In the genomic region with DNA sequence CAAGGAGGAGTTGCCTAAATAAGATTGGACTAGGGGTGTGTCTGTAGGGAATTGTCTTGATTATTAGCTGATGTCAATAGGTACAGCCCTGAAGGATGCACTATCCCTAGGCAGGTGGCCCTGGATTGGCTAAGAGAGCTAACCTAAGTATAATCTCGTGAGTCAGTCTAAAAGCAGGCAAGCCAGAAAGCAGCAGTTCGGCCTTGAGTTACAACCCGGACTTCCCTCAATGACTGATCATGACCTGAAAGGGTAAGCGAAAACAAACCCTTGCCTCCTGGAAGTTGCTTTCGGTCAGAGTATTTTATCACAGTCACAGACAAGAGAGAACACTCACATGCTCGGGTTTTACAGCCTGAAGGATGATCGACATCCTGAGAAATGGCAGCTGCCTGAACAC, we compare ENCODE assay signal across 17 mouse cellular contexts.
DNase-seq lines count a peak whose midpoint lies in the region; ATAC-seq and TF ChIP-seq lines count a peak whose summit lies in the region.
"Had no signal": no experiment of that assay in that cellular context is flagged by ENCODE, and none has a peak within 500 bp of the region (broad histone marks: within the 10 kb centered on the region; RNA-seq: fewer than 3 reads in every experiment).

No protein-coding gene starts in this region.

- peaks cover 13% of the 10 kb centered on the region for H3K4me1 ChIP-seq in forebrain, postnatal 0 days (ENCODE audit: insufficient read depth)

- WGBS in forebrain, postnatal 0 days, result 97% methylated on average over 7 of the region's 7 CpGs

- no peaks in the 10 kb centered on the region for H3K36me3 ChIP-seq in forebrain, postnatal 0 days (ENCODE audit: insufficient read depth)
- H3K36me3 ChIP-seq: embryonic facial prominence, embryonic 10.5 days; embryonic facial prominence, embryonic 12.5 days; forebrain, embryonic 10.5 days; forebrain, embryonic 12.5 days had no signal

- ATAC-seq in forebrain, postnatal 0 days, result no peak
- ATAC-seq: forebrain, embryonic 14.5 days; forebrain, embryonic 16.5 days had no signal

- no peaks in the 10 kb centered on the region for H3K27me3 ChIP-seq in forebrain, postnatal 0 days (ENCODE audit: insufficient read depth, low read length)

- DNase-seq in adrenal gland, adult 2 months, result peak; percentile 60
- DNase-seq in adrenal gland, postnatal 10 days, result no peak
- peak; percentile 28 for DNase-seq in adrenal gland, postnatal 14 days
- no peak for DNase-seq in adrenal gland, postnatal 25 days
- DNase-seq in fibroblast of lung, adult 2 months (ENCODE audit: low read depth), result peak; percentile 7
- DNase-seq in forebrain, postnatal 0 days, result no peak
- DNase-seq: cerebellum, adult 11-12 months; cerebellum, adult 2 months; cerebellum, adult 9-10 months; cerebellum, postnatal 10 days; cerebellum, postnatal 25 days had no signal

- no peak overlapping the region for H3K9ac ChIP-seq in forebrain, postnatal 0 days
- H3K9ac ChIP-seq: embryonic facial prominence, embryonic 12.5 days; forebrain, embryonic 12.5 days had no signal

- H3K4me2 ChIP-seq in forebrain, postnatal 0 days (ENCODE audit: low read depth), result no peak overlapping the region
- H3K4me2 ChIP-seq: embryonic facial prominence, embryonic 12.5 days; forebrain, embryonic 12.5 days had no signal

- H3K9me3 ChIP-seq in forebrain, postnatal 0 days (ENCODE audit: low read length), result no peaks in the 10 kb centered on the region
- H3K9me3 ChIP-seq: forebrain, embryonic 10.5 days had no signal

- TF ChIP-seq CTCF in forebrain, postnatal 0 days (IDR thresholded peaks at IDR 0.05; ENCODE audit: low read depth), result no peak

- no peak overlapping the region for H3K27ac ChIP-seq in forebrain, postnatal 0 days (ENCODE audit: low read depth, low read length)
- H3K27ac ChIP-seq: embryonic facial prominence, embryonic 10.5 days; embryonic facial prominence, embryonic 12.5 days; forebrain, embryonic 10.5 days; forebrain, embryonic 12.5 days had no signal

- no peak overlapping the region for H3K4me3 ChIP-seq in forebrain, postnatal 0 days (ENCODE audit: low read depth, low read length)
- H3K4me3 ChIP-seq: embryonic facial prominence, embryonic 10.5 days; embryonic facial prominence, embryonic 12.5 days; forebrain, embryonic 10.5 days; forebrain, embryonic 12.5 days had no signal

Comparison
In these comparisons a context has a peak if more than half of its experiments do, and no peak if none do; other contexts are left out.
1. DNase-seq: peak in adrenal gland, adult 2 months (single experiment), adrenal gland, postnatal 14 days (single experiment) and fibroblast of lung, adult 2 months (single experiment); none in adrenal gland, postnatal 10 days (single experiment), adrenal gland, postnatal 25 days (single experiment) and forebrain, postnatal 0 days (single experiment).